20 mouse cellular contexts compared by ENCODE assay signal in the genomic region with DNA sequence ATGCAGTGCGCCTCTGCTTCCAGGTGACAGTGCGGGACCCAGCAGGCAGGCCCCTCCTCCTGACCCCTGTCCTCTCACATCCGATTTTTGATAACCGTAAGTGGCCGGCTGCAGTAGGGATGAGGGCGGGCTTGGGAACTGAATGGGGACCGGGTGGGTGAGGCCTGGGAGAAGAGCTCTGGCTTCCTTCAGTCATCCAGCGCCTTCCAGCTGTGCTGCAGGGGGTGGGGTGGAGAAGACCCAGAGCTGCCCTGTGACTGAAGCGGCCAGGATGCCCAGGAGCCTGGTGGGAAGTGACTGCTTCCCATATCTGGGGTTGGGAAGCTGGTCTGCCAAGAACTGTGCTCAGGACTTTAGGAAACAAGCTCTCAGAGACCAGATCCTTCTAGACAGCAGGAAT. TPM values are rescaled to one million over a fixed set of nuclear protein-coding genes. Genes with fewer than 3 reads are reported as not detected.
DNase-seq lines count a peak whose midpoint lies in the region; ATAC-seq and TF ChIP-seq lines count a peak whose summit lies in the region.
"Had no signal": no experiment of that assay in that cellular context is flagged by ENCODE, and none has a peak within 500 bp of the region (broad histone marks: within the 10 kb centered on the region; RNA-seq: fewer than 3 reads in every experiment).

No protein-coding gene starts in this region.

- no peak for TF ChIP-seq CTCF in liver, postnatal 0 days (IDR thresholded peaks at IDR 0.05; ENCODE audit: low read depth)

- peaks cover 45% of the 10 kb centered on the region for H3K4me1 ChIP-seq in heart, embryonic 12.5 days (replicated peaks)
- H3K4me1 ChIP-seq in liver, embryonic 12.5 days: peaks cover 49% of the 10 kb centered on the region
- H3K4me1 ChIP-seq in liver, embryonic 11.5 days (replicated peaks; ENCODE audit: control insufficient read depth, insufficient read depth, low read length): peaks cover 37% of the 10 kb centered on the region
- peaks cover 41% of the 10 kb centered on the region for H3K4me1 ChIP-seq in heart, embryonic 15.5 days (replicated peaks)
- peaks cover 26% of the 10 kb centered on the region for H3K4me1 ChIP-seq in liver, postnatal 0 days (ENCODE audit: insufficient read depth)

- H3K4me2 ChIP-seq in heart, embryonic 12.5 days: 0 out of 2 replicates have a peak overlapping the region, but pooled peaks have one; percentile 11
- peak overlapping the region; percentile 6; the same call in 1 of the 2 replicates for H3K4me2 ChIP-seq in liver, embryonic 12.5 days
- H3K4me2 ChIP-seq in liver, embryonic 11.5 days: no peak overlapping the region
- H3K4me2 ChIP-seq in heart, embryonic 15.5 days: no peak overlapping the region
- no peak overlapping the region for H3K4me2 ChIP-seq in liver, postnatal 0 days (ENCODE audit: low read depth, low read length)
- H3K4me2 ChIP-seq: midbrain, embryonic 11.5 days; neural tube, embryonic 13.5 days had no signal

- no peaks in the 10 kb centered on the region for H3K9me3 ChIP-seq in heart, embryonic 12.5 days (replicated peaks)
- no peaks in the 10 kb centered on the region for H3K9me3 ChIP-seq in liver, embryonic 12.5 days (replicated peaks)
- no peaks in the 10 kb centered on the region for H3K9me3 ChIP-seq in liver, embryonic 11.5 days (ENCODE audit: control insufficient read depth, low read length)
- H3K9me3 ChIP-seq in heart, embryonic 15.5 days (replicated peaks): no peaks in the 10 kb centered on the region
- H3K9me3 ChIP-seq in liver, postnatal 0 days (ENCODE audit: low read length): no peaks in the 10 kb centered on the region
- H3K9me3 ChIP-seq: neural tube, embryonic 13.5 days had no signal

- intact Hi-C loops in heart, postnatal 36 days (cut with DNase I): loop anchor here (2.0 kb wide), 1 partner anchor 20 kb away; no protein-coding TSS in a partner anchor

- ATAC-seq in heart, embryonic 12.5 days (ENCODE audit: insufficient number of reproducible peaks, low FRiP score): peak; percentile 36; the same call in 1 of the 2 replicates
- no peak for ATAC-seq in liver, embryonic 12.5 days
- no peak for ATAC-seq in liver, embryonic 11.5 days (replicated peaks; ENCODE audit: low FRiP score)
- no peak for ATAC-seq in heart, embryonic 15.5 days (replicated peaks; ENCODE audit: insufficient number of reproducible peaks, insufficient read depth, low FRiP score, low read depth)
- ATAC-seq in liver, postnatal 0 days: no peak
- ATAC-seq in activated CD4-positive, CD25-positive, alpha-beta regulatory T cell, adult 4 months: no peak
- ATAC-seq: forebrain, embryonic 16.5 days; hindbrain, embryonic 16.5 days; intestine, embryonic 16.5 days had no signal

- peak overlapping the region; percentile 26 for H3K27ac ChIP-seq in heart, embryonic 12.5 days (ENCODE audit: poor library complexity, severe bottlenecking)
- peak overlapping the region; percentile 92; the same call in 1 of the 2 replicates for H3K27ac ChIP-seq in liver, embryonic 12.5 days
- H3K27ac ChIP-seq in liver, embryonic 11.5 days (ENCODE audit: low read depth, low read length): no peak overlapping the region
- H3K27ac ChIP-seq in heart, embryonic 15.5 days: peak overlapping the region; percentile 8; the same call in 1 of the 2 replicates
- no peak overlapping the region for H3K27ac ChIP-seq in liver, postnatal 0 days (ENCODE audit: low read depth)
- H3K27ac ChIP-seq: liver, embryonic 14.5 days; macrophage; neural tube, embryonic 13.5 days had no signal

- H3K4me3 ChIP-seq in heart, embryonic 12.5 days: 0 out of 2 replicates have a peak overlapping the region, but pooled peaks have one; percentile 2
- H3K4me3 ChIP-seq in liver, embryonic 12.5 days: no peak overlapping the region
- no peak overlapping the region for H3K4me3 ChIP-seq in liver, embryonic 11.5 days (ENCODE audit: low read depth, low read length)
- no peak overlapping the region for H3K4me3 ChIP-seq in heart, embryonic 15.5 days
- no peak overlapping the region for H3K4me3 ChIP-seq in liver, postnatal 0 days (ENCODE audit: low read depth, low read length)
- H3K4me3 ChIP-seq: neural tube, embryonic 13.5 days had no signal

- no peak for DNase-seq in heart, postnatal 36 days
- no peak for DNase-seq in liver, embryonic 11.5 days (ENCODE audit: low spot score)
- peak; percentile 21 for DNase-seq in liver, postnatal 0 days
- DNase-seq: adrenal gland, postnatal 10 days; cerebellum, postnatal 14 days; gastrocnemius, postnatal 25 days; kidney, postnatal 14 days; thymus, adult 18-20 months; thymus, postnatal 4 days had no signal

- H3K27me3 ChIP-seq in heart, embryonic 12.5 days (replicated peaks): no peaks in the 10 kb centered on the region
- no peaks in the 10 kb centered on the region for H3K27me3 ChIP-seq in liver, embryonic 12.5 days (replicated peaks)
- H3K27me3 ChIP-seq in liver, embryonic 11.5 days (replicated peaks; ENCODE audit: control insufficient read depth, insufficient read depth, low read length): no peaks in the 10 kb centered on the region
- H3K27me3 ChIP-seq in heart, embryonic 15.5 days: no peaks in the 10 kb centered on the region
- no peaks in the 10 kb centered on the region for H3K27me3 ChIP-seq in liver, postnatal 0 days (ENCODE audit: insufficient read depth, low read length)
- H3K27me3 ChIP-seq: neural tube, embryonic 13.5 days had no signal

- H3K9ac ChIP-seq in heart, embryonic 12.5 days: peak overlapping the region; percentile 95; the same call in 1 of the 2 replicates
- H3K9ac ChIP-seq in liver, embryonic 12.5 days: no peak overlapping the region
- no peak overlapping the region for H3K9ac ChIP-seq in liver, embryonic 11.5 days (ENCODE audit: low read depth, low read length)
- H3K9ac ChIP-seq in heart, embryonic 15.5 days: no peak overlapping the region
- H3K9ac ChIP-seq in liver, postnatal 0 days (replicated peaks): no peak overlapping the region
- H3K9ac ChIP-seq: liver, embryonic 14.5 days; neural tube, embryonic 13.5 days had no signal

- TF ChIP-seq EP300 in liver, postnatal 0 days (IDR thresholded peaks at IDR 0.05; ENCODE audit: low read depth): no peak

- 20% methylated on average over 9 of the region's 9 CpGs for WGBS in heart, embryonic 12.5 days
- 72% methylated on average over 9 of the region's 9 CpGs for WGBS in liver, embryonic 12.5 days (ENCODE audit: insufficient replicate concordance)
- 60% methylated on average over 9 of the region's 9 CpGs for whole genome bisulfite sequencing in liver, embryonic 11.5 days
- 34% methylated on average over 9 of the region's 9 CpGs for WGBS in heart, embryonic 15.5 days
- 84% methylated on average over 9 of the region's 9 CpGs for WGBS in liver, postnatal 0 days (ENCODE audit: insufficient replicate concordance)

- peaks cover 68% of the 10 kb centered on the region for H3K36me3 ChIP-seq in heart, embryonic 12.5 days
- peaks cover 69% of the 10 kb centered on the region for H3K36me3 ChIP-seq in liver, embryonic 12.5 days
- peaks cover 43% of the 10 kb centered on the region for H3K36me3 ChIP-seq in liver, embryonic 11.5 days (ENCODE audit: control insufficient read depth, insufficient read depth, low read length)
- peaks cover 53% of the 10 kb centered on the region for H3K36me3 ChIP-seq in heart, embryonic 15.5 days
- H3K36me3 ChIP-seq in liver, postnatal 0 days (replicated peaks; ENCODE audit: insufficient read depth, low read length): peaks cover 62% of the 10 kb centered on the region

RNA-seq across cellular contexts. Expression of a gene that starts 3.1 kb away (rescaled TPM):
- 41.3 and 42.5 TPM in 2 replicates for polyA plus RNA-seq in heart, embryonic 12.5 days (2016; fragmentation: Nextera tagmentation; extraction: Ambion mirVana)
- total RNA-seq in heart, postnatal 36 days (2021): 10 to 100 TPM; 25.6 to 31.2 TPM
- polyA plus RNA-seq in liver, embryonic 12.5 days (2016; fragmentation: Nextera tagmentation; extraction: Ambion mirVana): 32.1 and 33.6 TPM in 2 replicates
- 57.1 and 57.7 TPM in 2 replicates for polyA plus RNA-seq in liver, embryonic 11.5 days (2014; fragmentation: Nextera tagmentation; extraction: Ambion mirVana)
- polyA plus RNA-seq in heart, embryonic 15.5 days (2015; fragmentation: Nextera tagmentation; extraction: Ambion mirVana): 33.2 and 46.7 TPM in 2 replicates
- polyA plus RNA-seq in liver, postnatal 0 days (2015; fragmentation: Nextera tagmentation; extraction: Ambion mirVana): 21.3 and 22.6 TPM in 2 replicates
- polyA plus RNA-seq in activated CD4-positive, CD25-positive, alpha-beta regulatory T cell, adult 4 months (2017; shearing (Covaris generic)): 100 to 1,000 TPM in 1 of 2 experiments, 10 to 100 TPM in 1; 96.1 to 107 TPM

RNA-seq across cellular contexts. Expression of a gene that starts 23.2 kb away (rescaled TPM):
- 25.5 and 28.1 TPM in 2 replicates for polyA plus RNA-seq in heart, embryonic 12.5 days (2016; fragmentation: Nextera tagmentation; extraction: Ambion mirVana)
- 10 to 100 TPM; 19.5 to 29.0 TPM for total RNA-seq in heart, postnatal 36 days (2021)
- polyA plus RNA-seq in liver, embryonic 12.5 days (2016; fragmentation: Nextera tagmentation; extraction: Ambion mirVana): 41.4 and 41.8 TPM in 2 replicates
- 32.3 and 34.8 TPM in 2 replicates for polyA plus RNA-seq in liver, embryonic 11.5 days (2014; fragmentation: Nextera tagmentation; extraction: Ambion mirVana)
- 20.6 and 33.5 TPM in 2 replicates for polyA plus RNA-seq in heart, embryonic 15.5 days (2015; fragmentation: Nextera tagmentation; extraction: Ambion mirVana)
- polyA plus RNA-seq in liver, postnatal 0 days (2015; fragmentation: Nextera tagmentation; extraction: Ambion mirVana): 14.1 and 15.3 TPM in 2 replicates
- polyA plus RNA-seq in activated CD4-positive, CD25-positive, alpha-beta regulatory T cell, adult 4 months (2017; shearing (Covaris generic)): 10 to 100 TPM; 22.3 to 22.4 TPM

RNA-seq across cellular contexts. Expression of a gene that starts 30.3 kb away (rescaled TPM):
- polyA plus RNA-seq in heart, embryonic 12.5 days (2016; fragmentation: Nextera tagmentation; extraction: Ambion mirVana): 31.5 and 36.1 TPM in 2 replicates
- 10 to 100 TPM; 30.3 to 37.0 TPM for total RNA-seq in heart, postnatal 36 days (2021)
- polyA plus RNA-seq in liver, embryonic 12.5 days (2016; fragmentation: Nextera tagmentation; extraction: Ambion mirVana): 24.9 and 26.8 TPM in 2 replicates
- polyA plus RNA-seq in liver, embryonic 11.5 days (2014; fragmentation: Nextera tagmentation; extraction: Ambion mirVana): 24.0 and 28.0 TPM in 2 replicates
- 29.6 and 35.3 TPM in 2 replicates for polyA plus RNA-seq in heart, embryonic 15.5 days (2015; fragmentation: Nextera tagmentation; extraction: Ambion mirVana)
- polyA plus RNA-seq in liver, postnatal 0 days (2015; fragmentation: Nextera tagmentation; extraction: Ambion mirVana): 15.1 and 15.8 TPM in 2 replicates
- polyA plus RNA-seq in activated CD4-positive, CD25-positive, alpha-beta regulatory T cell, adult 4 months (2017; shearing (Covaris generic)): 10 to 100 TPM; 21.9 to 37.3 TPM

RNA-seq across cellular contexts. Expression of a gene that starts 38.7 kb away (rescaled TPM):
- 102 and 110 TPM in 2 replicates for polyA plus RNA-seq in heart, embryonic 12.5 days (2016; fragmentation: Nextera tagmentation; extraction: Ambion mirVana)
- total RNA-seq in heart, postnatal 36 days (2021): 10 to 100 TPM; 42.7 to 53.2 TPM
- 171 and 177 TPM in 2 replicates for polyA plus RNA-seq in liver, embryonic 12.5 days (2016; fragmentation: Nextera tagmentation; extraction: Ambion mirVana)
- polyA plus RNA-seq in liver, embryonic 11.5 days (2014; fragmentation: Nextera tagmentation; extraction: Ambion mirVana): 175 and 189 TPM in 2 replicates
- 89.7 and 96.1 TPM in 2 replicates for polyA plus RNA-seq in heart, embryonic 15.5 days (2015; fragmentation: Nextera tagmentation; extraction: Ambion mirVana)
- polyA plus RNA-seq in liver, postnatal 0 days (2015; fragmentation: Nextera tagmentation; extraction: Ambion mirVana): 78.4 and 79.1 TPM in 2 replicates
- 10 to 100 TPM; 65.1 to 70.2 TPM for polyA plus RNA-seq in activated CD4-positive, CD25-positive, alpha-beta regulatory T cell, adult 4 months (2017; shearing (Covaris generic))

RNA-seq across cellular contexts. Expression of a gene that starts 48.2 kb away (rescaled TPM):
- 30.6 and 32.8 TPM in 2 replicates for polyA plus RNA-seq in heart, embryonic 12.5 days (2016; fragmentation: Nextera tagmentation; extraction: Ambion mirVana)
- total RNA-seq in heart, postnatal 36 days (2021): 10 to 100 TPM; 26.0 to 29.5 TPM
- polyA plus RNA-seq in liver, embryonic 12.5 days (2016; fragmentation: Nextera tagmentation; extraction: Ambion mirVana): 25.8 and 27.7 TPM in 2 replicates
- polyA plus RNA-seq in liver, embryonic 11.5 days (2014; fragmentation: Nextera tagmentation; extraction: Ambion mirVana): 27.4 and 28.1 TPM in 2 replicates
- 23.7 and 29.6 TPM in 2 replicates for polyA plus RNA-seq in heart, embryonic 15.5 days (2015; fragmentation: Nextera tagmentation; extraction: Ambion mirVana)
- polyA plus RNA-seq in liver, postnatal 0 days (2015; fragmentation: Nextera tagmentation; extraction: Ambion mirVana): 10.4 and 12.5 TPM in 2 replicates
- polyA plus RNA-seq in activated CD4-positive, CD25-positive, alpha-beta regulatory T cell, adult 4 months (2017; shearing (Covaris generic)): 1 to 10 TPM; 7.8 to 9.2 TPM

Comparison
In these comparisons a context has a peak if more than half of its experiments do, and no peak if none do; other contexts are left out.
1. H3K27ac ChIP-seq: peak in heart, embryonic 12.5 days (single experiment), liver, embryonic 12.5 days (single experiment) and heart, embryonic 15.5 days (single experiment); none in liver, embryonic 11.5 days (single experiment) and liver, postnatal 0 days (single experiment).
2. H3K4me2 ChIP-seq: peak in heart, embryonic 12.5 days (single experiment) and liver, embryonic 12.5 days (single experiment); none in liver, embryonic 11.5 days (single experiment), heart, embryonic 15.5 days (single experiment) and liver, postnatal 0 days (single experiment).